Mouse (Mus musculus) frontal cortex, postnatal 25 days (tissue): ENCODE data around the gene Mthfsd.

Source experiments
- DNase-seq, 2 experiments: peaks; one replicate each; pipeline ENCODE4 v3.0.0; 2022; ENCODE audit warnings: low spot score in 2 of 2

Gene Mthfsd

GRCm38 (mm10) chr8:121088871-121089630 is 19.1 kb downstream of the Mthfsd start:
- no peak for DNase-seq

DNA sequence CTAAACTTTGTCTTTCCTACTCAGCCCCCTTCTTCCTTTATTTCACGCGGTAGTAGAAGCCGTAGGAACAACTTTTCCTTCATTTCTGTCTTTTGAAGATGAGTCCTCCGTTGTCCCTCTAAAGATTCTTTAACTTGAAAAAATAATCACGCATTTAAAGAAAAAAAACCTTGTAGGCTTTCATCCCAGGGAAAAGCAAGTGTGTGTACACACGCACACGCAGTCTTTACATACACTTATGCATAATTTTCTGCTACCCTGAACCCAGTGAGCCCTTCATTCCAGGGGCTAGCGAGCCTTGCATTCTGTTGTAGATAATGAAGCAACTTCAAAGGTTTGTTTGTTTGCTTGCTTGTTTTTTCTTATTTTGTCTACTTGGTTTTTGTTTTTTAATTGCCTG is 19.9 kb downstream of the Mthfsd start:
- DNase-seq: no peak

DNA sequence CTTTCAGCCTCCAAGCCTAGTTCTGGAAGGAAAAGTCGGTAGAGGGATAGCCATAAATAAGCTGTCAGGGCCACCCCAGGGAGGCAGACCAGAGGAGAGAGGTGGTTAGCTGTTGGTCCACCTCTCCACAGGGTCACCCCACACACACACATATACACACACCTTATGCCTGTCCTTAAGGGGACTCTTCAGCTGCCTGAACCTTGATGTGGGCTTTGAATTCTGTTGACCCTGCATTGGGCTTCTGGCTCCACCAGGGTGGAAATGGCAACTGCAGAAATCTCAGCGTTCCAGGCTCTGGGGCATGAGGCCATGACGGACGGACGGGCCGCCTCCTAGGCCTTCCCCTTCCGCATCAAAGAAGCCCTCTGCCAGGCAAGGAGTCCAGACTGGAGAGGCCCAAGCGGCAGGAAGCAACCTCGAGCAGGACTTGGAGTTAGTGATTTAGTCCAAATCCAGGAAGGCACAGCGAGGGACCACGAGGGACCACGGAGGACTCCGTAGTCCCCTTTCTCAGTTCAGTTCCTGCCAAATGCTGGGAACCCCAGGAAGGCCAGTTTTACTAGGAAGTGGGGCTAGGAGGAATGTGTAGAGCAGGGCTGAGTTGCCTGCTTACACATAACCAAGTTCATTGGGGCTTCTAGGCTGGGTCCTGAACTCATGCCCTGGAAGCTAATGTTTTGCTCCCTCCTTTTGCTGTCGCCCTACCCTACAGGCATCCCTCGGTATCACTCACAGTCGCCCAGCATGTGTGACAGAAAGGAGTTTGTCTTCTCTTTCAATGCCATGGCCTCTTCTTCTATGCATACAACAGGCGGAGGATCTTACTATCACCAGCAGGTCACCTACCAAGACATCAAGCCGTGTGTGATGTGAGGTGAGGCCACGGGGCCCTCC is 21.9 kb downstream of the Mthfsd start:
- no peak for DNase-seq

DNA sequence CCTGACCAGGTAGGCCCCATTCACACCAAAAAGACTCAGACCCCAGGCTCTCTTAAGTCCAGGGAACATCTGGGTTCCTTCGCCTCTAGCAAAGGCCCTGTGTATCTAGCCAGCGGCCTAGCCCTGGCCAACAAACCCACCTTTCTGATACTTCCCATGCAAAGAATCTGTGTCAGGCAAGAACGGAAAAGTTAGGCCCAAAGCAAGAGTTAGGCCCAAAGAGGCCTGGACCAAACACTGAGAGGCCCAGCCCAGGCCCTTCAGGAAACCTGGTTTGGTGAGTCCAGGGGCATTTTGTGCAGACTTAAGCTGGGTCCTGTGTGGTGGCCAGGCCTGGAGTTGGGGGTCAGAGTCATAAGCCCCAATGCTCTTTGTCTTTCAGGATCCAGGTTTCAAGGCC is 22.6 kb downstream of the Mthfsd start:
- no peak for DNase-seq

- DNase-seq: no peak
These were observed 23.2 kb downstream of the Mthfsd start for GRCm38 (mm10) chr8:121085011-121085410.

- no peak for DNase-seq
These were observed 23.8 kb downstream of the Mthfsd start, which contains the start of gene Foxf1 for GRCm38 (mm10) chr8:121084210-121084951. Foxf1 (plus strand) TSS chr8:121084386.

- no peak for DNase-seq
These were observed 24.3 kb downstream of the Mthfsd start for GRCm38 (mm10) chr8:121083936-121084209.

GRCm38 (mm10) chr8:121083093-121083935 is 24.9 kb downstream of the Mthfsd start:
- DNase-seq: no peak

- no peak for DNase-seq
These were observed 25.7 kb downstream of the Mthfsd start for GRCm38 (mm10) chr8:121082218-121083092.

- DNase-seq: no peak
These were observed 26.8 kb downstream of the Mthfsd start for GRCm38 (mm10) chr8:121081398-121081797.

GRCm38 (mm10) chr8:121080361-121081090 is 27.7 kb downstream of the Mthfsd start:
- no peak for DNase-seq

DNA sequence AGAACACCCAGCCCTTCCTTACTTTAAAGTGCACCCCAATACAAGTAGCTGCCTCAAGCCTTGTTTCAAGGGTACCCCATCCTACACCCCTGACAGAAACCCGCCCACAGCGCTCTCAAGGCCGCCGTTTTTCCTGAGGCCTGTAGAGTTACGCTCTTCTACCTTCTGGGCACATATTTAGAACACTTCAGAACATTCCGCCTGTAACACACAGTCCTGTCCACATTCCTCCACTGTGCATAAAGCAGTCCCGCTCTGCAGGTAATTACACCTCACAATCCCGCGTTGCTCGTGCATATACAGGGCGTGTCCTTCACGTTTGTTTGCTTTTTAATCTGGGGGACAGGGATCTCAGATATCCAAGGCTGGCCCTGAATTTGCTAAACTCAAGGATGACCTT is 28.2 kb downstream of the Mthfsd start:
- DNase-seq: no peak

DNA sequence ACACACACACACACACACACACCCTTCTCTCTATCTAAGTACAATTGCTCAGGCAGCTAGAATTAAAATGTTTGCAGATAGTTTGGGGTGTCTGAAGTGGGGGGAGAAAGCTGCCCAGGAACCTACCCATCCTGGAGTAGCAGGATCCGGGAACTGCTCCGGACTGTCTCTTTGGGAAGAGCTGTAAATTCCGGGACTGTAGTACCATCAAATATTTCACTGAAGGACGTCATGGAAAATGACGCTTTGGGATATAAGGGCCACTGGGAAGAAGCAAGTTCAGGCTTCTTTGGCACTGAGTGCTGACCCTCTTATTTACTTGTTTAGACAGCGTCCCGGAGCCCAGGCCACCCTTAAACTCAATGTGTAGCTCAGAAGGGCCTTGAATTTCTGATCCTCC is 29.0 kb downstream of the Mthfsd start:
- DNase-seq: no peak

DNA sequence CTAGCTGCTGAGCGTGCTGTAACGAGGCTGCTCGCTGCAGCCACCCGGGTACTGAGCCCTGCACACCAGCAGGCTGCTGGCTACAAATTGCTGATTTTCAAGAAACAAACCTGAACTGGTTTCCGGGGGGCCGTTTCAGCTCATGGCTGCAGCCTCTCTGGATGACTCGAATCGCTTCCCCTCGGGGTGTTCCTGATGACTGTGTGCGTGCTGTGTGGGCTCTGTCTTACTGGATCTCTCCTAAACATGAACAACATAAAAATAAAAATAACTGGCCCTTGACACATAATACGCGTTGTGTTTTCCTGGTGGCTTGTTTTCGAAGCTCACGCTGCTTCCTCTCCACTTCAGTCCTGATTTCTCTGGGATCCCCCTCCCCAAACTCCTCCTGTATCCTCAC is 29.5 kb downstream of the Mthfsd start:
- DNase-seq: no peak

- DNase-seq: no peak
These were observed 31.6 kb downstream of the Mthfsd start for GRCm38 (mm10) chr8:121076555-121076954.

GRCm38 (mm10) chr8:121075936-121076335 is 32.3 kb downstream of the Mthfsd start:
- no peak for DNase-seq

DNA sequence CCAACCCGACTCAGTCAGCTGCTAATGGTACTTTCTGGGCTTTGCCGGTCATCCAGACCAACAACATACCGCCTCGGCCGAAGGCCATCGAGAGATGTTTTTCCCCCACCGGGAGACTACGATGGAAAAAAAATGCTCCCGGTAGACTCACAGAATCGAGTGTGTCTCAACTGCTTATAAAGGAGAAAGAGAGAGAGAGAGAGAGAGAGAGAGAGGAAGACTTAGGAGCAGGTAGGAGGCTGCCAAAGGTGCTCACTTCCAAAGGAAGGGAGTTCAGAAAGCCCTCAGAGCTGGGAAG is 33.4 kb downstream of the Mthfsd start:
- no peak for DNase-seq

GRCm38 (mm10) chr8:121074108-121074847 is 33.9 kb downstream of the Mthfsd start:
- DNase-seq: no peak
